Mouse (Mus musculus) C2C12 (cell line): ENCODE data around the gene Lpo.

Source experiments
- CEBPB ChIP-seq: IDR thresholded peaks from one replicate; pipeline ENCODE4 v1.6.1; 2011; ENCODE audit warnings: low read depth, mild to moderate bottlenecking, control low read depth, moderate library complexity
- CTCF ChIP-seq: IDR thresholded peaks from one replicate; pipeline ENCODE4 v1.5.1; 2011; ENCODE audit not compliant: control insufficient read depth, insufficient read depth, insufficient read length
- MAX ChIP-seq: IDR thresholded peaks from one replicate; pipeline ENCODE4 v1.6.1; 2011; ENCODE audit warnings: mild to moderate bottlenecking, control low read depth
- MYOD1 ChIP-seq: IDR thresholded peaks from one replicate; pipeline ENCODE4 v1.6.1; 2011; ENCODE audit warnings: low read depth; ENCODE audit not compliant: control insufficient read depth, insufficient read length
- USF1 ChIP-seq: IDR thresholded peaks from one replicate; pipeline ENCODE4 v1.6.1; 2011; ENCODE audit warnings: low read depth, mild to moderate bottlenecking, control low read depth, moderate library complexity

GRCm38 (mm10) chr11:87817443-87817773 lies 10.7 kb downstream of the Lpo start:
- TF ChIP-seq CTCF (no peak), CEBPB (no peak), MYOD1 (no peak), USF1 (no peak), MAX (no peak)
